Mouse (Mus musculus) frontal cortex, postnatal 36 days (tissue): ENCODE results near the gene Cyth1.
A peak's percentile ranks its signal among the peaks of the same experiment; 100 is the strongest.

Experiments used
- DNase-seq, 2 experiments: peaks; one replicate each; pipeline ENCODE4 v3.0.0; 2022; ENCODE audit warnings: low spot score in 2 of 2

Cyth1 gene

DNA sequence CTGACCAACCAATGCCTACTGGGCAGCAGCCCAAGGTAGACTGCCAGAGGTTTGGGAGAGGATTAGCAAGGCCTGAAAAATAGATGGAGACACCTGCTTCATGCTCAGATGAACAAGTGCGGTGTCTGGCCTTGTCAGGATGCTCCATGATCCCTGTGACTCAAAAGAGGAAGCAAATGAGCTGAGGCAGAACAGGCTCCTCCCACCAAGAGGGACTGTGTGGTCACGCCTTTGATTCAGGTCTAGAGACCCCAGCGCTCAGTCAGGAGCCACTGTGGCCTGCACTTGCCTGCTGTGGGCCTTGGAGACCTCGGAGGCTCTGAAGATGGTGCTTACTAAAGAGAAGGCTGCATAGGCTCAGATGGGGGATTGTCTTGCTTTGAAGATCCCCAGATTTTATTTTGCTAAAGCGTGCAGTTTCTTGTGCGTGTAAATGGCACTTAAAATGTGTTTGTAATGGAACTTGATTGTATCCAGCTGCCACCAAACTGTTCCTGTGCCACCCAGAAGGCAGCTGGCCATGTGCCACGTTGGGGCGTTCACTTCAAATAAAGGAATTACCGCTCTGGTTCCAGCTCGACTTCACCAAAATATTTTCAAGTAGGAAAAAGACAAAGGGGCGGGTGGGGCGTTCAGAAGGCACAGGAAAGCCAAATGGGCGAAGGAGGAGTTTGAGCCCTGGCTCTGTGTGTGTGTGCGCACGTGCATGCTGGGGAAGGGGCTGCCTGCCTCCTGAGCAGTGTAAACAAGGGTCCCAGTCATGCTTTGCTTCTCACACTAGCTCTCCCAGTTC is 6.0 kb upstream of the Cyth1 start:
- peak; percentile 47 to 55 for DNase-seq

GRCm38 (mm10) chr11:118253447-118254158 is 5.2 kb upstream of the Cyth1 start:
- DNase-seq: peak in 1 of 2 experiments; percentile 33

DNA sequence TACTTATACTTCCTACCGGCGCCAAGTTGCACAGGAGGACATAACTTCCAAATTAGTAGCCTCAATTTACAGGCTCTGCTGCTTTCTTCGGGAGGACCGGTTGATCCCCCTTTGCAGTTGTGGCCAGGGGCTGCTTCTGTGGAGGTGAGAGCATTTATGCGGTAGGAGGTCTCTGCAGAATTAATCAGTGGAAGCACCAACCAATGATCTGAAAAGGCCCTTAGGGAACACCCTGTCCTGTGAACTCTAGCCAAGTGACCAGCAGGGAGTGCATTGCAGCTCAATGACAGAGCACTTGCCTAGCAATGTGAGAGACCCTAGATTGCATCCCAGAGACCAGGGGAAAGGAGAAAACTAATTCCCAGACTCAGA is 606 bp upstream of the Cyth1 start:
- no peak for DNase-seq

DNA sequence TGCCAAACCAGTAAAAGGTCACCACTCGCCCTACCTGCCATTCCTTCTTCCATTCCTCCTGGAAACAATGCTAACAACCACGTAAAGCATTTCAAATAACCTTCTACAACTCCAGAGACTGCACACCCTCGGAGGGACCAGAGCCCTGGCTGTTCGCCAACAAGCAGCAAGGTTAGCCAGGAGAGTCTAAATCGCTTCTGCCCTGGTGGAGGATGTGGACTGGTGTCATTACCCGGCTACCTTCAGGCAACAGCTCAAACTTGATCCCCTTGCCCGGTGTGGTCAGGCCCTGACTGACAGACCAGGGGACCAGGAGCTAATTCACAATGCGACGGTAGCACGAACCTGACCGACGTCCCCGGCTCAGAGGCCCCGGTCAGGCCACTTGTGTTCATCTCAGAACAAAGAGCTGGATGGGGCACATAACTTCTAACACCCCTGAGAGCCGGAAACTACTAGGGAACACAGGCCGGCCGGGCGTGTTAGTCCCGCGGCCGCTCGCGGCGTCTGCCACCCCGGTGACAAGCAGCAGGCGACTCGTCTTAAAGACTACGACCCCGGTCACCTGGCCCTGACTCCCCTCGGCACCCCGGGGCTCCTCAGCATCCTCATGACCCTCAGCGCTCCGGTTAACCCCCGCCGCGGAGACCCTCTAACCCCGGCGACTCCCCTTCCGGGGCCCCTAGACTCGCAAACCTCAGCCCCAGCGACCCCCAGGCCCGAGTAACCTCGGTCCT is 865 bp downstream of the Cyth1 start:
- peak in 1 of 2 experiments; percentile 33 for DNase-seq

- no peak for DNase-seq
Observed at GRCm38 (mm10) chr11:118246724-118247123, 1.7 kb downstream of the Cyth1 start.

DNA sequence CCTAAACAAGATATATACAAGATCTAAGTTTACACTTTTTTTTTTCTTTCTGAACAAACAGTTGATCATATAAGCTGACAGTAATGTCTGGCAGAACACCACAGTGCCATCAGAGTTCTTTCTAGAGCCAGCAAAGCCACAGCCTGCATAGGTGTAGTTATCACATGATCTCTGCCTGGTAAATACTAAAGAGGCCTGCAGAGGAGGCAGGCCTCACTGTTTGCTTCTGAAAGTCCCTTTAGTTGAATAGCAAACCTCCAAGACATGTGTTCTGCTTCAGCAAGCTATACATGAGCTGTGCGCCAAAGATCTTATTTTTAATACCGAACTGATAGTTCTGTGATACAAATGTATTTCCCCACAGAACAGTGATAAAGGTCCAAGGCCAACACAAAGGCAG is 3.3 kb downstream of the Cyth1 start:
- no peak for DNase-seq

- no peak for DNase-seq
Observed at GRCm38 (mm10) chr11:118243627-118244261, 4.6 kb downstream of the Cyth1 start.

DNA sequence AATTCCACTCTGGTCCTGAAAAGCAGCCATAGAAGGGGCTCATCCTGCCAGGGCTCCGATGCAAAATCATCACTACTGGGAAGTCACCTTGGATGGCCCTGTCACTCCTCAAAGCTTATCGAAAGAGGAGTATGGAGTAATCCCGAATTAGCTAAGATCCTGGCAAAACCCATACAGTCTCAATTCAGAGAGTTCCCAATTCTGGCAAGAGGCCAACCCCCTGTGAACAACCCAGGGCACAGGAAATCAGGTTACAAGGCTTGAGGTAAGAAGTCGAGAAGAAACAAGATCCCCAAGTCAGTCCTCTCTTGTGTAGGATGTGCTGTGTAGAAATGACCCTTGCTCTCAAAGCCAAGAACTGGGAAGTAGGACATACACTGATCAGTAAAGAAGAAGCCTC is 5.9 kb downstream of the Cyth1 start:
- no peak for DNase-seq

DNA sequence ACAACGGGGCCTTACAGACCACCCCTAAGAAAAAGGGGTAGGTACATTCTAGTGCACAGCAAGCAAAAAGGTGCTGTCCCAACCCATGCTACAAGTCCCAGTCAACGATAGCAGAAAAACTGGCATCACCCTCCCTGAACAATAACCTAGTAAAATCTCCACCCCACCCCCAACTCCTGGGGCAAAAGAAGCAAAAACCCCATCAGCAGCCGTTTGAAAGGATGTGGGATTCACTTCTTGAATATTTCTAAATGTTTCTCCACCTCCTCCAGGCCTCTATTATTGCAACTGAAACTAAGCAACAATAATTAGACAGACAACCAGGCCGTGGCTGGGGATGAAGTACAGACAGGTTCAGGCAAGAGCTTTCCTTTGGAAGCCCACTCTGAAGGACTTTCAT is 8.0 kb downstream of the Cyth1 start:
- DNase-seq: no peak

GRCm38 (mm10) chr11:118239281-118240198 is 8.9 kb downstream of the Cyth1 start:
- DNase-seq: no peak

GRCm38 (mm10) chr11:118236520-118237190 is 11.7 kb downstream of the Cyth1 start:
- no peak for DNase-seq

DNA sequence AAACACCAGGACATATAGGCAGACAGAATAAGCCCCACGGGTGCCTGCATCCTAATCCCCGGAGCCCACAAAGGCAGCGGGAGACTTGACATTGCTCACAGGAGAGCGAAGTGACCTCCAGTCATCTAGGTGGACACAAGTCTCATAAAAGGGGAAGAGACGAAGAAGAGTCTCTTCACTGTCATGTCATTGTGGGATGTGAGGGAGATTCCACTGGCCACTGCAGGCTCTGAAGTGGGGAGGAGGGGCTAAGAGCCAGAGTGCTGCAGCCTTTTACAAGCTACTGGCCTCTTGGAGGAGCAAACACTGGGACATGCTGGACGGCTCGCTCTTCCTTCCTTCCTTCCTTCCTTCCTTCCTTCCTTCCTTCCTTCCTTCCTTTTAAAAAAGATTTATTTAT is 13.5 kb downstream of the Cyth1 start:
- DNase-seq: no peak

GRCm38 (mm10) chr11:118234500-118234899 is 13.9 kb downstream of the Cyth1 start:
- no peak for DNase-seq

- no peak for DNase-seq
Observed at GRCm38 (mm10) chr11:118233924-118234323, 14.5 kb downstream of the Cyth1 start.

DNA sequence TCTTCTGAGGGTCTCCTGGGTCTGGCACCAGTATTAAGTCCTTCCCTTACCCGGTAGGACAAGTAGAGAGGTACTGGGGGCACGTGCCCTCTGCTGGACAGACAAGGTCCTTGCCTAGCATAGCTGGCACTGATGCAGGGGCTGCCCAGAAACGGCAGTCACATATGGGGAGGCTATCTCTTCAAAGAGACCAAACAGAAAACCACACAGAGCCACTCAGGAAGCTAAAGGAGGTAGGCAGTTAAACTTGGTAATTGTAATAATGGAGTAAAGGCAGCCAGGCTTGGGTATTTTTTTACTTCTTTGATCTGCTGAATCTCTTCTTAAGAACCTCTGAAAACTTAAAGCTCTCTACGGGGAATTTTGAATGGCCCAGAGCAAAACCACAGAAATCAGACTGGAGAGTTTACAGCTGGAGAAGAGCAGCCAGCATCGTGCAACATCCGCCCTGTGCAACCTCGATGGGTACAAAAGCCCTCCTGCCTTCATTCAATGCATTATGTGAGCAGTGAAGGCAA is 16.0 kb downstream of the Cyth1 start:
- no peak for DNase-seq

GRCm38 (mm10) chr11:118229941-118230340 is 18.5 kb downstream of the Cyth1 start:
- no peak for DNase-seq

- no peak for DNase-seq
Observed at GRCm38 (mm10) chr11:118227650-118228049, 20.7 kb downstream of the Cyth1 start.

- DNase-seq: no peak
Observed at GRCm38 (mm10) chr11:118226850-118227249, 21.5 kb downstream of the Cyth1 start.

- DNase-seq: no peak
Observed at GRCm38 (mm10) chr11:118225862-118226261, 22.5 kb downstream of the Cyth1 start.
